Mouse (Mus musculus): ENCODE results near the gene Nat8f2. TPM values are rescaled to one million over a fixed set of nuclear protein-coding genes. Genes with fewer than 3 reads are reported as not detected.
"Not testable (repeated sequence)": the region's sequence is repeated elsewhere in the genome, so short reads cannot be mapped to it uniquely, and the experiment has no call there.

Gene Nat8f2
- polyA plus RNA-seq, 1 experiment from 2014 or later, result not detected

- not testable (repeated sequence) for H3K36me3 ChIP-seq; H3K4me3 ChIP-seq; H3K9ac ChIP-seq; ATAC-seq (ENCODE audit: low read depth); H3K27me3 ChIP-seq; H3K9me3 ChIP-seq; H3K27ac ChIP-seq (replicated peaks); H3K4me2 ChIP-seq; H3K4me1 ChIP-seq (replicated peaks)
- WGBS, result 79% methylated on average over 7 of the region's 8 CpGs
Observed at GRCm38 (mm10) chr6:85898596-85899475, 29.9 kb upstream of the Nat8f2 start.

GRCm38 (mm10) chr6:85895061-85895648 is 26.2 kb upstream of the Nat8f2 start:
- H3K4me2 ChIP-seq; H3K4me1 ChIP-seq (replicated peaks); H3K27me3 ChIP-seq; H3K27ac ChIP-seq (replicated peaks); ATAC-seq (ENCODE audit: low read depth); H3K9ac ChIP-seq; H3K36me3 ChIP-seq; H3K4me3 ChIP-seq: not testable (repeated sequence)
- WGBS, result 76% methylated on average over 25 of the region's 25 CpGs
- H3K9me3 ChIP-seq, result peaks cover 14% of the 10 kb centered on the region; the same call in 1 of the 2 replicates

GRCm38 (mm10) chr6:85888961-85889360 is 20.0 kb upstream of the Nat8f2 start:
- H3K36me3 ChIP-seq, result no peaks in the 10 kb centered on the region
- H3K4me1 ChIP-seq (replicated peaks), result no peaks in the 10 kb centered on the region
- peaks cover 22% of the 10 kb centered on the region; the same call in 1 of the 2 replicates for H3K9me3 ChIP-seq
- no peak overlapping the region for H3K4me2 ChIP-seq
- H3K9ac ChIP-seq, result no peak overlapping the region
- no peaks in the 10 kb centered on the region for H3K27me3 ChIP-seq
- WGBS, result 88% methylated on average over 2 of the region's 2 CpGs
- H3K27ac ChIP-seq (replicated peaks), result no peak overlapping the region
- H3K4me3 ChIP-seq, result no peak overlapping the region
- ATAC-seq (ENCODE audit: low read depth), result no peak

GRCm38 (mm10) chr6:85884311-85884710 is 15.4 kb upstream of the Nat8f2 start:
- Histone ChIP-seq H3K9me3 (peaks cover 22% of the 10 kb centered on the region), H3K4me2 (no peak overlapping the region), H3K36me3 (no peaks in the 10 kb centered on the region), H3K9ac (no peak overlapping the region), H3K4me3 (no peak overlapping the region), H3K27me3 (no peaks in the 10 kb centered on the region), H3K27ac (replicated peaks) (no peak overlapping the region), H3K4me1 (replicated peaks) (no peaks in the 10 kb centered on the region)
- no peak for ATAC-seq (ENCODE audit: low read depth)
- 91% methylated on average over 1 of the region's 1 CpGs for WGBS

- peaks cover 22% of the 10 kb centered on the region for H3K9me3 ChIP-seq
- not testable (repeated sequence) for H3K9ac ChIP-seq; H3K4me2 ChIP-seq; H3K36me3 ChIP-seq; H3K27me3 ChIP-seq; ATAC-seq (ENCODE audit: low read depth); H3K4me3 ChIP-seq; H3K4me1 ChIP-seq (replicated peaks); H3K27ac ChIP-seq (replicated peaks)
- 92% methylated on average over 9 of the region's 9 CpGs for WGBS
Observed at GRCm38 (mm10) chr6:85883246-85883645, 14.3 kb upstream of the Nat8f2 start.

GRCm38 (mm10) chr6:85867726-85868690 is 950 bp downstream of the Nat8f2 start:
- no peak overlapping the region for H3K4me3 ChIP-seq
- no peaks in the 10 kb centered on the region for H3K4me1 ChIP-seq (replicated peaks)
- H3K27me3 ChIP-seq, result no peaks in the 10 kb centered on the region
- H3K9me3 ChIP-seq, result no peaks in the 10 kb centered on the region
- WGBS, result 83% methylated on average over 8 of the region's 8 CpGs
- no peaks in the 10 kb centered on the region for H3K36me3 ChIP-seq
- no peak for ATAC-seq (ENCODE audit: low read depth)
- H3K27ac ChIP-seq (replicated peaks), result no peak overlapping the region
- no peak overlapping the region for H3K4me2 ChIP-seq
- no peak overlapping the region for H3K9ac ChIP-seq

GRCm38 (mm10) chr6:85866995-85867394 is 2.0 kb downstream of the Nat8f2 start:
- not testable (repeated sequence) for H3K9me3 ChIP-seq; ATAC-seq (ENCODE audit: low read depth); H3K36me3 ChIP-seq; H3K4me3 ChIP-seq; H3K4me2 ChIP-seq; H3K9ac ChIP-seq; H3K27ac ChIP-seq (replicated peaks); H3K27me3 ChIP-seq; H3K4me1 ChIP-seq (replicated peaks)
- WGBS, result 72% methylated on average over 1 of the region's 1 CpGs

- H3K4me3 ChIP-seq; H3K9me3 ChIP-seq; H3K36me3 ChIP-seq; H3K4me1 ChIP-seq (replicated peaks); H3K27ac ChIP-seq (replicated peaks); H3K27me3 ChIP-seq; H3K9ac ChIP-seq; H3K4me2 ChIP-seq; ATAC-seq (ENCODE audit: low read depth): not testable (repeated sequence)
- WGBS, result 88% methylated on average over 3 of the region's 3 CpGs
Observed at GRCm38 (mm10) chr6:85866166-85866565, 2.8 kb downstream of the Nat8f2 start.

- not testable (repeated sequence) for H3K4me3 ChIP-seq; ATAC-seq (ENCODE audit: low read depth); H3K27me3 ChIP-seq; H3K4me2 ChIP-seq; H3K9me3 ChIP-seq; H3K36me3 ChIP-seq; H3K9ac ChIP-seq; H3K4me1 ChIP-seq (replicated peaks); H3K27ac ChIP-seq (replicated peaks)
- 73% methylated on average over 5 of the region's 7 CpGs for WGBS
Observed at GRCm38 (mm10) chr6:85864900-85865639, 3.9 kb downstream of the Nat8f2 start.

- H3K36me3 ChIP-seq, result no peaks in the 10 kb centered on the region
- H3K4me3 ChIP-seq, result no peak overlapping the region
- ATAC-seq (ENCODE audit: low read depth), result no peak
- no peaks in the 10 kb centered on the region for H3K4me1 ChIP-seq (replicated peaks)
- 91% methylated on average over 2 of the region's 2 CpGs for WGBS
- no peaks in the 10 kb centered on the region for H3K27me3 ChIP-seq
- no peak overlapping the region for H3K9ac ChIP-seq
- H3K4me2 ChIP-seq, result no peak overlapping the region
- no peak overlapping the region for H3K27ac ChIP-seq (replicated peaks)
- no peaks in the 10 kb centered on the region for H3K9me3 ChIP-seq
Observed at GRCm38 (mm10) chr6:85863840-85864239, 5.1 kb downstream of the Nat8f2 start.

- Histone ChIP-seq H3K4me1 (replicated peaks) (no peaks in the 10 kb centered on the region), H3K27ac (replicated peaks) (no peak overlapping the region), H3K27me3 (no peaks in the 10 kb centered on the region), H3K4me2 (no peak overlapping the region), H3K9me3 (no peaks in the 10 kb centered on the region), H3K4me3 (no peak overlapping the region), H3K36me3 (no peaks in the 10 kb centered on the region), H3K9ac (no peak overlapping the region)
- no peak for ATAC-seq (ENCODE audit: low read depth)
- WGBS, result 84% methylated on average over 2 of the region's 2 CpGs
Observed at GRCm38 (mm10) chr6:85863136-85863535, 5.8 kb downstream of the Nat8f2 start.
